Mouse (Mus musculus): Measurements from ENCODE around the gene Acta2. TPM values are rescaled to one million over a fixed set of nuclear protein-coding genes. Genes with fewer than 3 reads are reported as not detected.
A peak's percentile ranks its signal among the peaks of the same experiment; 100 is the strongest.

The Acta2 gene
- total RNA-seq, 1 experiment from 2014 or later, result not detected

GRCm38 (mm10) chr19:34194132-34194745, 61.2 kb downstream of the Acta2 start:
- ATAC-seq (replicated peaks; ENCODE audit: low read depth, poor library complexity, severe bottlenecking), result peak; percentile 24; the same call in 1 of the 2 replicates

- no peak for ATAC-seq (replicated peaks; ENCODE audit: low read depth, poor library complexity, severe bottlenecking)
Observed at GRCm38 (mm10) chr19:34193683-34194082, 61.7 kb downstream of the Acta2 start.

GRCm38 (mm10) chr19:34193149-34193548, 62.2 kb downstream of the Acta2 start:
- peak; percentile 37; the same call in 1 of the 2 replicates for ATAC-seq (replicated peaks; ENCODE audit: low read depth, poor library complexity, severe bottlenecking)

GRCm38 (mm10) chr19:34192008-34192963, 63.1 kb downstream of the Acta2 start, which contains the start of gene Stambpl1:
Gene Stambpl1, plus strand, starts transcription at chr19:34192229.
- peak; percentile 84 for ATAC-seq (replicated peaks; ENCODE audit: low read depth, poor library complexity, severe bottlenecking)

- ATAC-seq (replicated peaks; ENCODE audit: low read depth, poor library complexity, severe bottlenecking), result 0 out of 2 replicates have a peak, but pooled peaks have one; percentile 1
Observed at GRCm38 (mm10) chr19:34191645-34192007, 63.8 kb downstream of the Acta2 start.

Other genes with a start within 250 kb of the Acta2 start
- gene Lipk, start 247.3 kb downstream of the Acta2 start, total RNA-seq (2017), result not detected in 2 replicates
- not detected in 2 replicates for gene Lipn, start 188.2 kb downstream of the Acta2 start, total RNA-seq (2017)
- gene Lipm, start 154.7 kb downstream of the Acta2 start, total RNA-seq (2017), result not detected in 2 replicates
- gene Ankrd22, start 89.5 kb downstream of the Acta2 start, total RNA-seq (2017), result 0.32 TPM in 1 of 2 replicates, not detected in the other
- gene Stambpl1, start 63.4 kb downstream of the Acta2 start, total RNA-seq (2017), result 8.0 and 12.1 TPM in 2 replicates
- gene Fas, start 35.1 kb upstream of the Acta2 start, total RNA-seq (2017), result 0.44 and 0.73 TPM in 2 replicates
- 0.09 TPM in 1 of 2 replicates, not detected in the other for gene Ch25h, start 219.6 kb upstream of the Acta2 start, total RNA-seq (2017)